Mouse (Mus musculus) activated CD4-positive, CD25-positive, alpha-beta regulatory T cell, adult 4 months (primary cell): ENCODE measurements around the gene Mafg. TPM values are rescaled to one million over a fixed set of nuclear protein-coding genes. Genes with fewer than 3 reads are reported as not detected.

Experiments used
- ATAC-seq: one replicate; pipeline ENCODE4 v1.8.0; 2017
- polyA plus RNA-seq, 2 experiments: library from polyadenylated mRNA; unstranded; fragments of 100-300 nt; shearing (Covaris generic); gene quantifications; one replicate each; pipeline ENCODE4 v1.2.1; 2017

Gene Mafg
- polyA plus RNA-seq, 2 experiments from 2014 or later, result 10.7 to 14.3 TPM

DNA sequence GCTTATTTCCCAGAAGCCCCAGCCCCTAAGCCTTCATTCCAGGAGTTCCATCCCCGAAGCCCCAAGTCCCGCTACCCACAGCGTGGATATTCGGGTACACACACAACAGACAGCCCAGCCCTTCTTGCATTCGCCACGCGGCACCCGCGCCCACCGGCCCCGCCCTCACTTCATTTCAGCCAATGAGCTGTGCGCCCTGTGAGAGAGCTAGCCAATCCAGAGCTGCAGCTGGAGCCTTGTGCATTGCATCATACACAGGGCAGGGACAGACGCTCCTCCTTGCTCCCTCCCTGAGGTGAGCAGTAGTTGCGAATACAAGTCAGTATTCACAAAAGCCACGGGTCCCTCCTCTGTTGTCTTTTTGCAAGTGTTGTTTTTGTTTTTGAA, 10.2 kb upstream of the Mafg start, which contains the start of gene Pycr1:
TSS of gene Pycr1 (minus strand) at position 169 of the 387 bp plus-strand sequence.
- ATAC-seq, result peak; percentile 99

DNA sequence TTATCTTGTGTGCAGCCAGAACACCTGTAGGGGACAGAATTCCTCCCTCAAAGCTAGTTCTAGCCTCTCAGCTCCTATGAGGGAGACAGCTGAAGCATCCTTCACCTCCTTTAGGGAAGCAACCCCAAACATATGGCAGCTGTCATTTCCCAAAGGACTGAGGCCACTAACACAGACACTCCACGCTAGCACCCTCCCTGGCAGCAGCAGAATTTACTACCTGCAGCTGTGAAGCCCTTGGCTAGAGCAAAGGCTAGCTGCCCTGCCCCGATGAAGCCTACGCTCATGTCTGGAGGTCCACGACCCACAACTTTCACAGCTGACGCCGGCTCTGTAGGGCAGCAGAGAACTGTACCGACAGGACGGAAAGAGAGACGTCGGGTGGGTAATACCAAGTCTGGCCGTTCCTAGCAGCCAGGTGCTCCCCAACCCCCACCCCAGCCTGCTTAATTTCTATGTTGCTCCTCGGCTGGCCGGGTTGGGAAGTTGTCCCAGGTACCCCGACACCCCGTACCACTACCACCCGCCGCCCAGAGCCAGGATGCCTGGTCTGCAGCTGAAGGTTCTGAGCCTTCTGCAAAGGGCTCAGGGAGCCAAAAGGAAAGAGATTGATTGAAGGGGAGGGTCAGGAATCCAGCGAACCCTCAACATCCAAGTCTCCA, 9.7 kb upstream of the Mafg start:
- no peak for ATAC-seq

- ATAC-seq, result no peak
These were observed 8.5 kb upstream of the Mafg start for GRCm38 (mm10) chr11:120641869-120642268.

DNA sequence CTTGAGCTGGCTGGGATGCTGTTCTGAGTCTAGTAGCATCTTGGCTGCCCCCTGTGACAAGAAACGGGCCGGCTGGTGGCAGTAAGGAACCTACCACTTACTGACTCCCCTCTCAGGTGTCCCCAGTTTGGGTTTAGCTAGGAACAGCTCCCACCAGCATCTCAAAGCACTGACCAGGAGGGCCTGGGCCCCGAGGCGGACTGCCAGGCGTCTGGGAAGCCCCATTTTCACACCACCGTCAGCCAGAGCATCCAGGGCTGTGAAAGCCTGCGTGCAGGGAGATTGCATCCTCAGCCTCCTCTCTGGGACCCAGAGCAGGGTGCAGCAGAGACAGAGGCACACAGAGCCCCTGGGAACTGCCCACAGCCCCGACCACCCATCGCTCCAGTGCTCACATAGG, 7.9 kb upstream of the Mafg start:
- ATAC-seq, result no peak

DNA sequence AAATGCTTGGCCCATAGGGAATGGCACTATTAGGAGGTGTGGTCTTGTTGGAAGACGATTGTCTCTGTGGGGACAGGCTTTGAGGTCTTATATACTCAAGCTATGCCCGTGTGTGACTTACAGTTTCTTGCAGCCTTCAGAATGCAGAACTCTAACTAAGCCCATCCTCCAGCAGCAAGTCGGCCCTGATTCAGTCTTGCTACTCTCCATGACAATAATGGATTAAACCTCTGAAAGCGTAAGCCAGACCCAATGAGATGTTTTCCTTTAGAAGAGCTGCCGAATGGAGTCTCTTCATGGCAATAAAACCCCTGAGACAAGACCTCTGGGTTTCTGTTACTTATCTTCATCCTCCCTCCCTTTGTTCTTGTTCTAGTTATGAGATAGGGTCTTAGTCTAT, 1.4 kb upstream of the Mafg start:
- no peak for ATAC-seq

- ATAC-seq, result peak; percentile 2
These were observed 561 bp downstream of the Mafg start for GRCm38 (mm10) chr11:120632559-120633519.

GRCm38 (mm10) chr11:120631726-120632448, 1.5 kb downstream of the Mafg start:
- no peak for ATAC-seq

DNA sequence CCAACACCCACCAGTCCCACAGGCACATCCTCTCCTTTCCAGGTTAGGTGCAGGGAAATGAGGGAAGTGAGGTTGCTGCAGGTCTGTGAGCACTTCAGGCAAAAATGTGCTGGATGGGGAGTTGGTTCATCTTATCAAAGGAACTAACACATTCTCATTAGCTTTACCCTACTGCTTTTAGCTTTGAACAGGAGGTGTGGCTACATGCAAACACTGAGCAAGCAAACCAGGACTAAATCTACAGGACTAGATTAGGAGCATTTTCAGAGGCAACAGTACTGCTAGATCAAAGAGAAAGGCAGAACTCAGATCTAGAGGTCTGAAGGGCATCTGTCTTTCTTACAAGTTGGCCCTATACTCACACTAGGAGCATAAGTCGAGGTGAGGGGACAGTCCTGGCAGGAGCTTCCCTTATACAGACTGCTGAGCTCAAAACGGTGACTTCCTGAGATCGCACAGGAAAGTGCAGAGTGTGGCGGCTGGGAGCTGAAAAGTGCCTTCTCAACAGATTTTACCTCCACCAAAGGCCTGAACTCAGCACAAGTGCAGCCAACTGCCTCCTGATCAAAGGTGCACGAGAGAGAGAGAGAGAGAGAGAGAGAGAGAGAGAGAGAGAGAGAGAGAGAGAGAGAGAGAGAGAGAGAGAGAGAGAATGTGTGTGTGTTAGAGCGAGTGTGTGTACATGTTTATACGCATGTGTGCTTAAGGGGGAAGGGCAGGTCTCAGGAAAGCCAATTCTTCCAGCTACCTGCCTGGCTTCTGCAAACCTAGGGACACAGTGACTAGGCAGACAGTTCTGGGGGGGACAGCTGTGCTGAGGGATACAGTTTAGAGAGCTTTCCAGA, 2.3 kb downstream of the Mafg start:
- ATAC-seq, result peak; percentile 29

- no peak for ATAC-seq
These were observed 3.0 kb downstream of the Mafg start for GRCm38 (mm10) chr11:120630401-120630871.

DNA sequence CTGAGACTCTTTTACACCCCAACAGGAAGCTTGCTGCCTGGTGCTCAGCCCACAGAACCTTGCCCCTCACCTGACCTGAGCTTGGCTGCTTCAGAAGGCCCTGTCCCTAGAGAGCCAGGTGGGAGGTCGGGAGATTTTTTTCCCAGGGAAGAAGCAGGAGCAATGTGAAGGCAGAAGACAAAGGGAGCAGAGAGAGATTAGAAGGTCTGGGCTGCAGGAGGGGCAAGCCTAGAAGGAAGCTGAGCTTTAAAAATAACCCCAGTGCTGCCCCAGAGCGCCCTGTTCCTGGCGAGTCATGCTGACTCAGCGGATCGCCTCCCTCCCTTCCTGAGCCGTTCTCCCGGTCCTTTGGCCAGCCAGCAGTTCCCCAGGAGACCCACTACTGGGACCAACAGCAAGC, 3.5 kb downstream of the Mafg start:
- no peak for ATAC-seq

DNA sequence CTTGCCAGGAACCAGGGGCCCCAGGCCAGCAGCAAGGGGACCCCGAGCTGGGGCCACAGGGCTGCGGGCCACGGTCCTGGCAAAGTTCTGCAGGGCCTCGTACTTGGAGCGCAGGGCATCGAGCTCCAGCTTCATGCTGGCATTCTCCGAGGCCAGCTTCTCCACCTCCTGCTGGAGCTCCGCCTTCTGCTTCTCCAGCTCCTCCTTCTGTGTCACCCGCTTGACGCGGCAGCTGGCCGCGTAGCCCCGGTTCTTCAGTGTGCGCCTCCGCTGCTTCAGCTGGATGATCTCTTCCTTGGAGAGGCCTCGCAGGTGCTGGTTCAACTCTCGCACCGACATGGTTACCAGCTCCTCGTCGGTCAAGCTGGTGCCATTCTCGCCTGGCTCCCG, 4.1 kb downstream of the Mafg start:
- peak; percentile 27 for ATAC-seq

- no peak for ATAC-seq
These were observed 4.6 kb downstream of the Mafg start for GRCm38 (mm10) chr11:120628601-120629340.

DNA sequence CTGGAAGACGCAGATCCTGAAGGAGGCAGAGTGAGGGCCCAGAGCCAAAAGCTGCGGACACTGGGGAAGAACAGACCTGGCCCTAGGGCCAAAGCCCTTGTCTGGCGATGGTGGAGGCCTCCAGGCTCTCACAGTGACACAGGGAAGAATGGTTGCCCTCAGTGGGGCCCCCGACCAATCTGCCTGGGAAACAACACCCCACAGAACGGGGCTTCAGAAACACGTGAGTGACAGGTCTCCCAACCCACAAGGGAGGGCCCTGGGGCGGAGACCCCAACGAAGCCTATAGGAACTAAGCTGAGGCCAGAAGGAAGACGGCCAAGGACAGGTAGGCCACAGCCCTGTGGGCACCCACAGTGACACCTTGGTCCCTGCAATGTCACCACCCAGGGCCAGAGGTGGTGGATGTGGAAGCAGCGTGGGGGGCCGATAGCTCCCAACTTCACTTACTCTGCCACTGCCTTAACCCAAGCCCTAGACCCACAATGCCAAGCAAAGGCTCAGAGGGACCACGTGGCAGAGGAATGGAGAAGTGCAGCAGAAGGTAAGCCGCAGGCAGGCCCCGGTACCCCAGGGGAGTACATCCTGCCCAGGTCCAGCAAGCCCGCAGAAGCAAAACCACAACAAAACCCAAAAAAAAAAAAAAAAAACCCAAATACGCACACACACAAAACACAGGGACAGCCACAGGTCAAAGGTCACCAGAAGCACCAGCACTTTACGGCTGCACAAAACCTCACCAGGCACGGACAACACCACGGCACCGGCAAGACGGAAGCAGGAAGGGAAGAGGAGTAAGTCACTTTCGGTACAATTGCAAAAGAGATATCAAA, 5.7 kb downstream of the Mafg start:
- ATAC-seq, result peak; percentile 41

- no peak for ATAC-seq
These were observed 6.5 kb downstream of the Mafg start for GRCm38 (mm10) chr11:120626785-120627467.

DNA sequence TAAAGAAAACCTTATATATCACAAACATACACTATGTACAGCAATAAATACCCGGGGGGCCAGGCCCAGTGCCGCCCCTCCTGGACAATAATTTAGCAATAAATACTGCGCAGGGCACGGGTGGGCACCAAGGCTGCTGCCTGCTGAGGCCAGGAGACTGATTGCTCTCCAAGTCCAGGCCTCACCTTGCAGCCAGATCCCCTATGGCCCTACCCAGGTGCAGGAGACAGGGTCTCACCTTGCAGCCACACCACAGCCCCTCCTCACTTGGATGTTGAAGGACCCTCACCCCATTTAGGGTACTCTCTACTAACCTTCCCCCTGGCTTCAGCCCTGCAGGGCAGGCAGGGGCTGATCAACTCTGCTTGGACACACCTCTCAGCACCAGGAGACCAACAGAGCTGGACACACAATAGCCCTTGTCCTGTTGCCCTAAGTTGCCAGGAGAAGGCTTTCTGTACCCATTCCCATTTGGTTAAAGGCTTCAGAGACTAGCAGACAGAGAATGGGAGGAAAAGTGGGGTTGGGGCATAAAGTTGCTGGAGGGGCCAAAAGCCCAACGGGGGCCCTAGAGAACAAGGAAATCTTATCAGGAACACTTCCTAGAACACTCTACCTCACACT, 8.1 kb downstream of the Mafg start, which contains the start of gene Sirt7:
TSS of gene Sirt7 (minus strand) at position 89 of the 624 bp plus-strand sequence.
- no peak for ATAC-seq

GRCm38 (mm10) chr11:120624680-120625111, 8.7 kb downstream of the Mafg start:
- ATAC-seq, result peak; percentile 49

DNA sequence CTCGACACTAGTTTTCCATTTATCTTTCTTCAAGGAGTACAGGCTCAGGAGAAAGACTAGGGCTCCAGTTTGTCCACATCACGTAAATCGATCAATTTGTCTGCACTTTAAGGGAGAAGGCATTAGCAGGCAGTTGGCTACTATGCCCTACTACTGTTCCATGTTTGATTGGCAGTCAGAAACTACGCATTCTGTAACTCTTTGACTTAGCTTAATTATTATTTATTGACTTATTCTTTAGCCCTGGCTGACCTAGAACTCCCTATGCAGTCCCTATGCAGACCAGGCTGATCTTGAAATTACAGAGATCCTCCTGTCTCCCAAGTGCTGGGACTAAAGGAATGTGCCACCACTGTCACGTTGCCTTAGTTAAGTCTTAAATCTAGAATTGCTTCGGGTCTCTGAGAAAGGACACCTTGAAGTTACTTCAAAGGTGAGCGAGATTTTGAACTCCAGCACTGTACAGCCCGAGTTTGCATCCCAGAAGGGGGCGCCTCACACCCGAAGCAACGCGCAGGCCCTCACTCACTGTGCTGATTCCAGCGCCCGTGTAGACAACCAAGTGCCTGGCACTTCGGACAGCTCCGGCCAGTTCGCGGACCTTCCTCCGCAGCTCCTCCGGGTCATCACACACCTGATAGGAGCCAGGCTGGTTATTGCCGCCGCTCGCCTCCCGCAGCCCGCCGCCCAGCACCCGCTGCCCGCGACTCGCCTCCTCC, 9.3 kb downstream of the Mafg start:
- peak; percentile 44 for ATAC-seq

- ATAC-seq, result no peak
These were observed 10.6 kb downstream of the Mafg start for GRCm38 (mm10) chr11:120622805-120623204.
